Mouse (Mus musculus) C2C12 (cell line): Measurements from ENCODE around the gene Pias1.

ENCODE experiments used
- CTCF ChIP-seq: IDR thresholded peaks from one replicate; pipeline ENCODE4 v1.5.1; 2011; ENCODE audit not compliant: control insufficient read depth, insufficient read depth, insufficient read length
- MYOD1 ChIP-seq: IDR thresholded peaks from one replicate; pipeline ENCODE4 v1.6.1; 2011; ENCODE audit warnings: low read depth; ENCODE audit not compliant: control insufficient read depth, insufficient read length
- MYOG ChIP-seq: IDR thresholded peaks from one replicate; pipeline ENCODE4 v1.6.1; 2011; ENCODE audit not compliant: control insufficient read depth, insufficient read length; ENCODE audit errors: extremely low read depth
- USF1 ChIP-seq: IDR thresholded peaks from one replicate; pipeline ENCODE4 v1.6.1; 2011; ENCODE audit warnings: low read depth, mild to moderate bottlenecking, control low read depth, moderate library complexity

DNA sequence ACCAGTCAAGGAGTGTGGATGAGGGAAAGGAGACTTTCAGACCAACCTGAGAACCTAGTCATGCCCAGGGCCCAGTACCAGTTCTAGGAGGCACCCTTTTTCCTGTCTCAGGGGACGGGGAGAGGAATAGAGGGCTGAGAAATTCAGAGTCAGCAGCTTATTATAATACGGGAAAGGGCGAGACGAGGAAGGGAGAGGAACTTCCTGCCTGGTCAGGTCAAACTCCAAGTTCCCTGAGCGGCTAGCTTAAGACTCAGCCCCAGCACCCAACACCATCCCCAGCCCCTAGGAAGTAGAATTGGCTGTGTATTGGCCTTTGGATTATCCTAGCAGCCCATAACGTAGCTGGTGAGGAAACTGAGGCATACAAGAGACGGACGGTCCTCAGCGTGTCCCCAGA is 130.5 kb downstream of the Pias1 start:
- TF ChIP-seq CTCF = no peak
- no peak for TF ChIP-seq MYOD1
- no peak for TF ChIP-seq MYOG
- no peak for TF ChIP-seq USF1
